Mouse (Mus musculus) ES-Bruce4 (cell line): Measurements from ENCODE around the gene Doc2g.

ENCODE experiments used
- CTCF ChIP-seq: IDR thresholded peaks from one replicate; pipeline ENCODE4 v1.8.1; 2011; ENCODE audit warnings: low read depth, low read length
- EP300 ChIP-seq: IDR thresholded peaks from 2 replicates; pipeline ENCODE4 v1.6.1; 2011; ENCODE audit warnings: low read depth, low read length; ENCODE audit not compliant: insufficient read depth
- POLR2A ChIP-seq: IDR thresholded peaks from one replicate; pipeline ENCODE4 v1.8.1; 2011; ENCODE audit warnings: low read length; ENCODE audit not compliant: insufficient read depth

DNA sequence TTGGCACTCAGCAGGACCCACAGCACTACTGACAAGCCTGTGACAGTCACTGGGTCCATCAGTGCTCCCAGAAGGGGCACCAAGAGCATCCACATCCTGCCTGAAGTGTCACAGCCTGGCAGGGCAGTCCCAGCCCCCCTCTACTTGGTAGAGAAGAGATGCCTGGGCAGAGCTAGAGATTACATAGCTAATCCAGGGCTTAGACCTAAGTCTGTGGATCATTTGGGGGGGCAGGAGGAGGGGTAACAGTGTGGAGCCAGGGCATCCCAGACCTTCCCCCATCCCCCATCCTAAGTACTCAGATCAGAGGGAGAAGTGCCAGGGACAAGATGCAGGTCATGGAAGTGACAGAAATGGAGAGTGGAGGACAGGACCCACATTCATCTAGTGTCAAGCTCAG, 11.7 kb downstream of the Doc2g start:
- TF ChIP-seq CTCF (no peak), POLR2A (no peak), EP300 (no peak)
